Mouse (Mus musculus) embryonic fibroblast, embryonic 13.5 days (primary cell): ENCODE data around the gene Plekhg4.

Experiments
- CTCF ChIP-seq: IDR thresholded peaks from 2 replicates; pipeline ENCODE4 v1.5.1; 2011; ENCODE audit warnings: mild to moderate bottlenecking, control low read depth, low read length, moderate library complexity, borderline replicate concordance; ENCODE audit not compliant: insufficient read depth
- POLR2A ChIP-seq: IDR thresholded peaks from 2 replicates; pipeline ENCODE4 v1.6.1; 2011; ENCODE audit warnings: low read depth, mild to moderate bottlenecking, control low read depth, low read length, moderate library complexity

DNA sequence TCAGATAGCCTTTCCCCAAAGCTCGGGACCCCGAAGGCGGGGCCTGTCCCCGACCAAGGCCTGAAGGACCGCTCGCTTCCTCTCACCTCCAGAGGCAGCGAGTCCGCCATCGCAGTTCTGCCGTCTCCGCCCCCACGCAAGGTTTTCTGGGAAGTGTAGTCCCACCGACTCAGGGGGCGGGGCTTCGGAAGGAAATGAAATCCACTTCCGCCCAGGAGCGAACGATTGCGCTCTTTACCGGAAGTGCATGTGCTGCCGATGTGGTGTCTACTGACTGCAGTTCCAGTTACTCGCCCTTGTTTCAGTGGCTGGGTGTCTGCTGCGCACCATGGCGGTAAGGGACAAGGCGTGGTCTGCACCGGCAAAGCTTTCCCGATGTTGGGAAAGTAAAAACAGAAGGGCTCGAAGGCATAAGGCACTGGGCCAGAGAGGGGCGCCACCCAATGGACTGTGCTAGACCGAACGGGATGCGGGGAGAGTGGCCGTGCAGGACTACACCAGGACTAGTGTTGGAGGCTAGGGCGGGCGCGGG is 46.9 kb upstream of the Plekhg4 start, which contains the start of the genes Lrrc29 and Tmem208:
- TF ChIP-seq CTCF (peak; percentile 51; the same call in 1 of the 2 replicates), POLR2A (peak; percentile 99)
